Mouse (Mus musculus) MEL (cell line): Measurements from ENCODE around the gene Gcc2. TPM values are rescaled to one million over a fixed set of nuclear protein-coding genes. Genes with fewer than 3 reads are reported as not detected.

Experiments
- DNase-seq: peaks from one replicate; pipeline ENCODE4 v3.0.0; 2011; ENCODE audit warnings: low read depth, low spot score
- H3K27ac ChIP-seq: 2 replicates; pipeline ENCODE4 v1.5.1; 2012; ENCODE audit warnings: low read depth, mild to moderate bottlenecking, control low read depth, low read length, moderate library complexity; ENCODE audit not compliant: control insufficient read depth
- H3K27me3 ChIP-seq, 2 experiments: fragments of 150-350 bp in 1 of 2; sonication (generic) in 1 of 2; 2 replicates each; pipeline ENCODE4 v1.6.1; 2012; ENCODE audit warnings: low read length in 2 of 2, mild to moderate bottlenecking in 2 of 2, improper control_type of control experiment in 1 of 2, moderate library complexity in 1 of 2; ENCODE audit not compliant: insufficient read depth in 2 of 2, control insufficient read depth in 1 of 2
- H3K36me3 ChIP-seq, 2 experiments: 2 replicates each; pipeline ENCODE4 v1.6.1; 2012 to 2014; ENCODE audit warnings: low read length in 2 of 2, improper control_type of control experiment in 1 of 2, inconsistent platforms in 1 of 2, mild to moderate bottlenecking in 1 of 2; ENCODE audit not compliant: insufficient read depth in 2 of 2, control insufficient read depth in 1 of 2
- H3K4me1 ChIP-seq, 2 experiments: fragments of 150-350 bp in 1 of 2; sonication (generic) in 1 of 2; 2 replicates each; pipeline ENCODE4 v1.6.1; 2012; ENCODE audit warnings: low read length in 2 of 2, improper control_type of control experiment in 1 of 2, mild to moderate bottlenecking in 1 of 2; ENCODE audit not compliant: insufficient read depth in 2 of 2, control insufficient read depth in 1 of 2
- H3K4me3 ChIP-seq, 2 experiments: fragments of 150-350 bp in 1 of 2; sonication (generic) in 1 of 2; 2 replicates each; pipeline ENCODE4 v1.5.1; 2012; ENCODE audit warnings: low read depth in 2 of 2, low read length in 2 of 2, mild to moderate bottlenecking in 2 of 2, moderate library complexity in 2 of 2, control low read depth in 1 of 2, improper control_type of control experiment in 1 of 2; ENCODE audit not compliant: control insufficient read depth in 1 of 2, insufficient read depth in 1 of 2
- H3K79me2 ChIP-seq: 2 replicates; pipeline ENCODE4 v1.6.1; 2012; ENCODE audit warnings: mild to moderate bottlenecking, low read length, moderate library complexity; ENCODE audit not compliant: control insufficient read depth, poor library complexity, insufficient read depth
- H3K9ac ChIP-seq: 2 replicates; pipeline ENCODE4 v1.6.1; 2012; ENCODE audit warnings: low read depth, mild to moderate bottlenecking, control low read depth, low read length, moderate library complexity; ENCODE audit not compliant: control insufficient read depth, poor library complexity, severe bottlenecking
- H3K9me3 ChIP-seq: fragments of 150-350 bp; sonication (generic); replicated peaks from 2 replicates; pipeline ENCODE4 v1.6.1; 2012; ENCODE audit warnings: mild to moderate bottlenecking, low read length, improper control_type of control experiment, moderate library complexity; ENCODE audit not compliant: insufficient read depth
- BHLHE40 ChIP-seq: IDR thresholded peaks from 2 replicates; pipeline ENCODE4 v1.6.1; 2012; ENCODE audit warnings: low read depth, mild to moderate bottlenecking, inconsistent platforms, low read length, improper control_type of control experiment, borderline replicate concordance
- CTCF ChIP-seq, 3 experiments: IDR thresholded peaks in 2 of 3; conservative IDR thresholded peaks in 1 of 3; 2 replicates each; pipeline ENCODE4 v1.5.1; 2011 to 2012; ENCODE audit warnings: low read length in 3 of 3, low read depth in 2 of 3, mild to moderate bottlenecking in 2 of 3, improper control_type of control experiment in 1 of 3, inconsistent platforms in 1 of 3, mixed read lengths in 1 of 3, moderate library complexity in 1 of 3; ENCODE audit not compliant: control insufficient read depth in 1 of 3, insufficient read depth in 1 of 3, poor library complexity in 1 of 3, severe bottlenecking in 1 of 3
- E2F4 ChIP-seq: IDR thresholded peaks from 2 replicates; pipeline ENCODE4 v1.6.1; 2011; ENCODE audit warnings: low read depth, low read length, improper control_type of control experiment, borderline replicate concordance
- ELF1 ChIP-seq: IDR thresholded peaks from 2 replicates; pipeline ENCODE4 v1.6.1; 2014; ENCODE audit warnings: low read depth, mild to moderate bottlenecking, inconsistent platforms, low read length, improper control_type of control experiment, moderate library complexity
- EP300 ChIP-seq, 2 experiments: IDR thresholded peaks; 2 replicates each; pipeline ENCODE4 v1.6.1; 2011; ENCODE audit warnings: improper control_type of control experiment in 2 of 2, low read length in 2 of 2, low read depth in 1 of 2, mild to moderate bottlenecking in 1 of 2
- GATA1 ChIP-seq: IDR thresholded peaks from 2 replicates; pipeline ENCODE4 v1.6.1; 2011; ENCODE audit warnings: low read depth, low read length, improper control_type of control experiment
- HCFC1 ChIP-seq: IDR thresholded peaks from 2 replicates; pipeline ENCODE4 v1.6.1; 2012; ENCODE audit warnings: low read depth, mild to moderate bottlenecking, inconsistent platforms, low read length, improper control_type of control experiment, moderate library complexity
- JUND ChIP-seq: IDR thresholded peaks from 2 replicates; pipeline ENCODE4 v1.6.1; 2011; ENCODE audit warnings: low read depth, mild to moderate bottlenecking, improper control_type of control experiment, low read length
- MAFK ChIP-seq: IDR thresholded peaks from 2 replicates; pipeline ENCODE4 v1.6.1; 2011; ENCODE audit warnings: low read depth, mild to moderate bottlenecking, low read length, improper control_type of control experiment, borderline replicate concordance
- MAX ChIP-seq: IDR thresholded peaks from 2 replicates; pipeline ENCODE4 v1.6.1; 2011; ENCODE audit warnings: low read length, improper control_type of control experiment
- MAZ ChIP-seq: IDR thresholded peaks from 2 replicates; pipeline ENCODE4 v1.6.1; 2012; ENCODE audit warnings: low read depth, mild to moderate bottlenecking, inconsistent platforms, low read length, improper control_type of control experiment
- MEF2A ChIP-seq: IDR thresholded peaks from 2 replicates; pipeline ENCODE4 v1.6.1; 2014; ENCODE audit warnings: low read depth, mild to moderate bottlenecking, inconsistent platforms, low read length, improper control_type of control experiment; ENCODE audit not compliant: poor library complexity, insufficient replicate concordance, severe bottlenecking; ENCODE audit errors: extremely low read depth
- MXI1 ChIP-seq: IDR thresholded peaks from 2 replicates; pipeline ENCODE4 v1.6.1; 2011; ENCODE audit warnings: mild to moderate bottlenecking, low read depth, low read length, improper control_type of control experiment
- MYB ChIP-seq: IDR thresholded peaks from 2 replicates; pipeline ENCODE4 v1.6.1; 2011; ENCODE audit warnings: mild to moderate bottlenecking, low read depth, low read length, improper control_type of control experiment
- NRF1 ChIP-seq: IDR thresholded peaks from 2 replicates; pipeline ENCODE4 v1.6.1; 2014; ENCODE audit warnings: low read depth, mild to moderate bottlenecking, inconsistent platforms, low read length, improper control_type of control experiment, moderate library complexity; ENCODE audit not compliant: poor library complexity, insufficient read depth, severe bottlenecking
- RAD21 ChIP-seq: IDR thresholded peaks from 2 replicates; pipeline ENCODE4 v1.6.1; 2011; ENCODE audit warnings: mild to moderate bottlenecking, low read depth, low read length, improper control_type of control experiment
- RCOR1 ChIP-seq: IDR thresholded peaks from 2 replicates; pipeline ENCODE4 v1.6.1; 2012; ENCODE audit warnings: low read depth, mild to moderate bottlenecking, inconsistent platforms, low read length, improper control_type of control experiment
- SIN3A ChIP-seq: IDR thresholded peaks from 2 replicates; pipeline ENCODE4 v1.6.1; 2012; ENCODE audit warnings: low read length, improper control_type of control experiment, inconsistent platforms
- TBP ChIP-seq: IDR thresholded peaks from 2 replicates; pipeline ENCODE4 v1.8.0; 2011; ENCODE audit warnings: low read depth, low read length, improper control_type of control experiment
- UBTF ChIP-seq: IDR thresholded peaks from 2 replicates; pipeline ENCODE4 v1.6.1; 2012; ENCODE audit warnings: low read depth, mild to moderate bottlenecking, inconsistent platforms, low read length, improper control_type of control experiment, moderate library complexity, borderline replicate concordance; ENCODE audit not compliant: insufficient read depth
- USF1 ChIP-seq: IDR thresholded peaks from 2 replicates; pipeline ENCODE4 v1.6.1; 2014; ENCODE audit warnings: low read depth, mild to moderate bottlenecking, inconsistent platforms, low read length, improper control_type of control experiment, moderate library complexity
- ZKSCAN1 ChIP-seq: IDR thresholded peaks from 2 replicates; pipeline ENCODE4 v1.6.1; 2012; ENCODE audit warnings: low read depth, mild to moderate bottlenecking, inconsistent platforms, low read length, improper control_type of control experiment, moderate library complexity
- ZNF384 ChIP-seq: IDR thresholded peaks from 2 replicates; pipeline ENCODE4 v1.6.1; 2012; ENCODE audit warnings: low read depth, mild to moderate bottlenecking, inconsistent platforms, low read length, improper control_type of control experiment
- polyA plus RNA-seq, 2 experiments: library from polyadenylated mRNA; stranded (reverse) in 1 of 2; unstranded in 1 of 2; fragments of >175 nt in 1 of 2; fragments of >200 nt in 1 of 2; gene quantifications; 2 replicates each; pipeline versions ENCODE4 v1.2.1 to v1.2.4; 2012; ENCODE audit warnings: low replicate concordance in 2 of 2, low read depth in 1 of 2; ENCODE audit not compliant: insufficient read length in 2 of 2, insufficient read depth in 1 of 2, missing spikeins in 1 of 2
- total RNA-seq: library from RNA; depleted of rRNA; stranded (reverse); fragments of 300-350 nt; gene quantifications from 2 replicates; pipeline ENCODE4 v1.2.3, GENCODE M21; 2012

The Gcc2 gene
- total and polyA plus RNA-seq, 3 experiments, result 14.4 to 18.0 TPM; not detected in 1

DNA sequence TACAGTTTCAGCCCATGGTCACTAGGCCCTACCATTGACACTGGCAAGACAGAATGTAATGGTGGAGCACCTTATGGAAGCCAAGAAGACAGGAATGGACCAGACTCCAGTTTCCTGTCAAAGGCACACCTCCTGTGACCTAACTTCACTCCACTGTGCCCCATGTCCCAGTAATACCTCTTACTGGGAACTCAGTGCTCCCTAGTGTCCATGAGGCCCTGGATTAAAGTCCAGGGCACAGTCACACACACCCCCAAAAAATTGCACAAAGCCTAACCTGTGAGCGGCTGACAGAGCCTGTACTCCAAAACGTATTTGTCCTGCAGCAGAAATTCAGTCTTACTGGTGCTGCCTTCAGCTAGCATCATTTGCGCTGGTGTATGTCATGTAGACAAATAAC, 40.3 kb downstream of the Gcc2 start:
- no peak overlapping the region for H3K4me3 ChIP-seq
- no peaks in the 10 kb centered on the region for H3K9me3 ChIP-seq
- H3K27me3 ChIP-seq, result no peaks in the 10 kb centered on the region
- no peak overlapping the region for H3K9ac ChIP-seq
- no peaks in the 10 kb centered on the region; a peak in 1 of 4 replicates for H3K4me1 ChIP-seq
- no peak for DNase-seq
- no peaks in the 10 kb centered on the region for H3K79me2 ChIP-seq
- peaks cover 0 to 17% of the 10 kb centered on the region in 2 experiments for H3K36me3 ChIP-seq
- TF ChIP-seq ZNF384, result no peak
- TF ChIP-seq MAZ, result no peak
- no peak for TF ChIP-seq NRF1
- no peak for TF ChIP-seq RCOR1
- TF ChIP-seq TBP, result no peak
- TF ChIP-seq UBTF, result no peak
- TF ChIP-seq ZKSCAN1, result no peak
- no peak for TF ChIP-seq MXI1
- no peak for TF ChIP-seq ELF1
- TF ChIP-seq HCFC1, result no peak
- TF ChIP-seq SIN3A, result no peak
- no peak for TF ChIP-seq CTCF (IDR thresholded peaks at IDR 0.05 in 2 of 3, conservative IDR thresholded peaks at IDR 0.05 in 1 of 3; ENCODE audit: control insufficient read depth in 1 of 3, insufficient read depth in 1 of 3, low read depth in 2 of 3, low read length in 3 of 3, poor library complexity in 1 of 3, severe bottlenecking in 1 of 3)
- TF ChIP-seq MAFK, result no peak
- no peak for TF ChIP-seq MYB
- no peak for TF ChIP-seq EP300 (IDR thresholded peaks at IDR 0.05; ENCODE audit: low read depth in 1 of 2, low read length in 2 of 2)
- TF ChIP-seq USF1, result no peak
- TF ChIP-seq MEF2A, result no peak
- TF ChIP-seq MAX, result no peak
- TF ChIP-seq E2F4, result no peak
- no peak for TF ChIP-seq JUND
- TF ChIP-seq, all 39 proteins: peak for 0
- no peak overlapping the region for H3K27ac ChIP-seq

DNA sequence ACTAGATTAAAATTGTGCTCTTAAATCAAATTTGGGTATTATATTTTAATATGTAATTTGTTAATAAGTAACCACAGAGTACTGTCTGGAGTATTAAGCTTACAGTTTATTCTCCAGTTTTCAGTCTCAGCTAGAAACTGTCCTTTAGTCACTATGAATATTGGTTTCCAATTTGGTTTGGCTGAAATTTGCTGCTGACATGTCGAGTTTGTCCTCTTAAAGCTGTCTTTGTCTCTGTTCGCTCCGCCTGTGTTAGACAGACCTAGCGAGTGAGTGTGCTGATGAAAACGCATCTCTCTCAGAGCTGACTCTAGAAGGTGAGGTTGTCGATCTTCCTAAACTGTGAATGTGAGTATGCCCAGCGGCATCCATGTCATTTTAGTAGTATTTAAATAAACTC, 49.7 kb downstream of the Gcc2 start:
- no peaks in the 10 kb centered on the region for H3K27me3 ChIP-seq
- DNase-seq, result no peak
- H3K4me1 ChIP-seq, result no peaks in the 10 kb centered on the region
- H3K79me2 ChIP-seq, result no peaks in the 10 kb centered on the region
- no peaks in the 10 kb centered on the region for H3K36me3 ChIP-seq
- H3K9me3 ChIP-seq, result no peaks in the 10 kb centered on the region
- no peak overlapping the region for H3K4me3 ChIP-seq
- H3K9ac ChIP-seq, result no peak overlapping the region
- TF ChIP-seq SIN3A (no peak), RAD21 (no peak), GATA1 (no peak), BHLHE40 (no peak), MEF2A (no peak)
- H3K27ac ChIP-seq, result no peak overlapping the region
